Mouse (Mus musculus) CH12.LX (cell line): ENCODE data around the gene Usp5. TPM values are rescaled to one million over a fixed set of nuclear protein-coding genes. Genes with fewer than 3 reads are reported as not detected.

ENCODE experiments used
- DNase-seq: peaks from one replicate; pipeline ENCODE4 v3.0.0-alpha.2; 2013; ENCODE audit errors: extremely low read depth
- H3K27ac ChIP-seq: 2 replicates; pipeline ENCODE4 v1.5.1; 2012; ENCODE audit warnings: low read depth, mild to moderate bottlenecking, control low read depth, moderate library complexity; ENCODE audit not compliant: insufficient read depth
- H3K27me3 ChIP-seq: replicated peaks from 2 replicates; pipeline ENCODE3; 2012; ENCODE audit warnings: inconsistent platforms
- H3K36me3 ChIP-seq, 2 experiments: replicated peaks in 1 of 2; 2 replicates each; pipeline versions ENCODE3 to v1.6.1; 2012; ENCODE audit warnings: inconsistent platforms in 1 of 2, low read length in 1 of 2, mild to moderate bottlenecking in 1 of 2, mixed read lengths in 1 of 2, moderate library complexity in 1 of 2; ENCODE audit not compliant: control insufficient read depth in 1 of 2, insufficient read depth in 1 of 2
- H3K4me1 ChIP-seq, 2 experiments: 2 replicates each; pipeline ENCODE4 v1.6.1; 2012; ENCODE audit warnings: inconsistent platforms in 1 of 2, moderate library complexity in 1 of 2; ENCODE audit not compliant: insufficient read depth in 2 of 2, control insufficient read depth in 1 of 2
- H3K4me2 ChIP-seq: 2 replicates; pipeline ENCODE4 v1.6.1; 2012; ENCODE audit warnings: low read depth, mild to moderate bottlenecking, control low read depth; ENCODE audit not compliant: poor library complexity, insufficient read depth, severe bottlenecking
- H3K4me3 ChIP-seq, 3 experiments: fragments of 150-350 bp in 1 of 3; sonication (generic) in 1 of 3; replicated peaks in 1 of 3; 2 replicates each; pipeline versions ENCODE3 to v1.5.1; 2011 to 2012; ENCODE audit warnings: low read depth in 2 of 3, low read length in 2 of 3, mild to moderate bottlenecking in 2 of 3, moderate library complexity in 2 of 3, control low read depth in 1 of 3, improper control_type of control experiment in 1 of 3, inconsistent platforms in 1 of 3, mixed read lengths in 1 of 3; ENCODE audit not compliant: poor library complexity in 1 of 3
- H3K79me2 ChIP-seq: replicated peaks from 2 replicates; pipeline ENCODE4 v1.6.1; 2012; ENCODE audit warnings: mild to moderate bottlenecking, moderate library complexity; ENCODE audit not compliant: control insufficient read depth, poor library complexity, insufficient read depth, severe bottlenecking; ENCODE audit errors: extremely low read depth
- H3K9ac ChIP-seq: 2 replicates; pipeline ENCODE4 v1.6.1; 2012; ENCODE audit warnings: low read depth, mild to moderate bottlenecking, control low read depth, moderate library complexity; ENCODE audit not compliant: insufficient read depth
- H3K9me3 ChIP-seq: replicated peaks from 2 replicates; pipeline ENCODE3; 2012; ENCODE audit warnings: low read length, inconsistent platforms, mixed read lengths
- BHLHE40 ChIP-seq: IDR thresholded peaks from 2 replicates; pipeline ENCODE4 v1.6.1; 2011; ENCODE audit warnings: mild to moderate bottlenecking, low read depth, low read length, improper control_type of control experiment
- CHD2 ChIP-seq: IDR thresholded peaks from 2 replicates; pipeline ENCODE4 v1.6.1; 2011; ENCODE audit warnings: low read length, improper control_type of control experiment
- E2F4 ChIP-seq: IDR thresholded peaks from 2 replicates; pipeline ENCODE4 v1.6.1; 2011; ENCODE audit warnings: low read depth, low read length, improper control_type of control experiment; ENCODE audit not compliant: insufficient replicate concordance
- ELF1 ChIP-seq: IDR thresholded peaks from 2 replicates; pipeline ENCODE4 v1.6.1; 2014; ENCODE audit warnings: low read depth, mild to moderate bottlenecking, inconsistent platforms, low read length, improper control_type of control experiment
- EP300 ChIP-seq: IDR thresholded peaks from 2 replicates; pipeline ENCODE4 v1.6.1; 2011; ENCODE audit warnings: low read length, improper control_type of control experiment
- GABPA ChIP-seq: IDR thresholded peaks from 2 replicates; pipeline ENCODE4 v1.6.1; 2012; ENCODE audit warnings: low read depth, low read length, improper control_type of control experiment, inconsistent platforms; ENCODE audit not compliant: insufficient replicate concordance
- HCFC1 ChIP-seq: IDR thresholded peaks from 2 replicates; pipeline ENCODE4 v1.6.1; 2012; ENCODE audit warnings: low read depth, mild to moderate bottlenecking, inconsistent platforms, low read length, improper control_type of control experiment
- JUN ChIP-seq: IDR thresholded peaks from 2 replicates; pipeline ENCODE4 v1.6.1; 2011; ENCODE audit warnings: low read depth, mild to moderate bottlenecking, low read length, improper control_type of control experiment, moderate library complexity; ENCODE audit not compliant: insufficient read depth
- MAZ ChIP-seq: IDR thresholded peaks from 2 replicates; pipeline ENCODE4 v1.6.1; 2012; ENCODE audit warnings: low read depth, mild to moderate bottlenecking, inconsistent platforms, low read length, improper control_type of control experiment, moderate library complexity
- MXI1 ChIP-seq: IDR thresholded peaks from 2 replicates; pipeline ENCODE4 v1.6.1; 2011; ENCODE audit warnings: mild to moderate bottlenecking, low read depth, low read length, improper control_type of control experiment
- MYC ChIP-seq: IDR thresholded peaks from 2 replicates; pipeline ENCODE4 v1.6.1; 2011; ENCODE audit warnings: low read depth, mild to moderate bottlenecking, improper control_type of control experiment, low read length
- NELFE ChIP-seq: IDR thresholded peaks from 2 replicates; pipeline ENCODE4 v1.6.1; 2011; ENCODE audit warnings: low read depth, low read length, improper control_type of control experiment
- RCOR1 ChIP-seq: conservative IDR thresholded peaks from 2 replicates; pipeline ENCODE4 v1.6.1; 2012; ENCODE audit warnings: low read depth, mild to moderate bottlenecking, inconsistent platforms, low read length, improper control_type of control experiment
- SIN3A ChIP-seq: IDR thresholded peaks from 2 replicates; pipeline ENCODE4 v1.6.1; 2012; ENCODE audit warnings: low read length, improper control_type of control experiment, inconsistent platforms
- ZC3H11A ChIP-seq: IDR thresholded peaks from 2 replicates; pipeline ENCODE4 v1.6.1; 2012; ENCODE audit warnings: low read depth, mild to moderate bottlenecking, inconsistent platforms, low read length, improper control_type of control experiment
- ZKSCAN1 ChIP-seq: IDR thresholded peaks from 2 replicates; pipeline ENCODE4 v1.6.1; 2012; ENCODE audit warnings: low read depth, inconsistent platforms, low read length, improper control_type of control experiment, borderline replicate concordance
- ZNF384 ChIP-seq: IDR thresholded peaks from 2 replicates; pipeline ENCODE4 v1.6.1; 2012; ENCODE audit warnings: low read depth, low read length, improper control_type of control experiment, inconsistent platforms
- dilution Hi-C: fragments of 300-500 bp; cut with MboI; formaldehyde crosslinking; loops from 2 replicates; pipeline ENCODE4 v1.14.3; 2020; ENCODE audit warnings: low sequenced_read_pairs; ENCODE audit not compliant: extremely low pct_unique_long_range_greater_than_20kb, extremely low pct_ligation_motif_present
- in situ Hi-C: fragments of 300-500 bp; cut with MboI; formaldehyde crosslinking; loops from 3 replicates; pipeline ENCODE4 v1.14.3; 2019; ENCODE audit warnings: low sequenced_read_pairs, low pct_ligation_motif_present, low pct_unique_long_range_greater_than_20kb, mixed read lengths
- polyA plus RNA-seq: library from polyadenylated mRNA; unstranded; fragments of >175 nt; gene quantifications from 2 replicates; pipeline ENCODE4 v1.2.1, GENCODE M21; 2012; ENCODE audit warnings: low read depth; ENCODE audit not compliant: insufficient read length
- total RNA-seq, 2 experiments: library from RNA; depleted of rRNA; stranded (reverse); fragments of 300-350 nt in 1 of 2; fragments of >200 nt in 1 of 2; gene quantifications; 2 replicates each; pipeline ENCODE4 v1.2.3; 2012 to 2014

The Usp5 gene
- total and polyA plus RNA-seq, 3 experiments: 79.8 to 107 (median 103) TPM

- no peaks in the 10 kb centered on the region for H3K27me3 ChIP-seq
- no peak overlapping the region for H3K4me2 ChIP-seq
- H3K79me2 ChIP-seq: no peaks in the 10 kb centered on the region
- dilution Hi-C loops: no loop called here
- peaks cover 0 to 11% of the 10 kb centered on the region in 2 experiments for H3K36me3 ChIP-seq
- in situ Hi-C loops: no loop called here
- no peak overlapping the region for H3K9ac ChIP-seq
- no peaks in the 10 kb centered on the region for H3K9me3 ChIP-seq
- TF ChIP-seq HCFC1: no peak
- no peak for TF ChIP-seq RCOR1
- TF ChIP-seq GABPA: no peak
- no peak for TF ChIP-seq MAZ
- peaks cover 6 to 18% of the 10 kb centered on the region in 2 experiments; a peak in 3 of 4 replicates for H3K4me1 ChIP-seq
- no peak overlapping the region for H3K4me3 ChIP-seq
- no peak for DNase-seq
- H3K27ac ChIP-seq: no peak overlapping the region
These were observed 39.2 kb downstream of the Usp5 start for GRCm38 (mm10) chr6:124790121-124790520.

GRCm38 (mm10) chr6:124789519-124789918 lies 39.8 kb downstream of the Usp5 start:
- H3K4me3 ChIP-seq: no peak overlapping the region

GRCm38 (mm10) chr6:124787722-124788121 lies 41.6 kb downstream of the Usp5 start:
- peak overlapping the region; percentile 40; the same call in 1 of the 2 replicates for H3K4me2 ChIP-seq
- peak overlapping the region in 2 of 3 experiments; percentile 42 to 50 for H3K4me3 ChIP-seq
- H3K9me3 ChIP-seq: no peaks in the 10 kb centered on the region
- dilution Hi-C loops: no loop called here
- no peak for DNase-seq
- TF ChIP-seq RCOR1 (no peak), SIN3A (no peak), E2F4 (no peak), ELF1 (no peak), JUN (no peak), MYC (no peak), CHD2 (no peak), ZC3H11A (no peak), ZNF384 (no peak), GABPA (no peak), NELFE (no peak), ZKSCAN1 (no peak), BHLHE40 (no peak), EP300 (no peak)
- no peak overlapping the region for H3K27ac ChIP-seq
- H3K4me1 ChIP-seq: peaks cover 6 to 21% of the 10 kb centered on the region in 2 experiments; a peak in 3 of 4 replicates
- H3K79me2 ChIP-seq: no peaks in the 10 kb centered on the region
- no peak overlapping the region for H3K9ac ChIP-seq
- in situ Hi-C loops: no loop called here
- H3K36me3 ChIP-seq: peaks cover 0 to 9% of the 10 kb centered on the region in 2 experiments
- no peaks in the 10 kb centered on the region for H3K27me3 ChIP-seq

More at GRCm38 (mm10) chr6:124789519-124789918, 39.8 kb downstream of the Usp5 start:
- Histone ChIP-seq H3K9ac (no peak overlapping the region), H3K79me2 (no peaks in the 10 kb centered on the region), H3K4me2 (no peak overlapping the region), H3K9me3 (no peaks in the 10 kb centered on the region), H3K4me1 (peaks cover 6 to 18% of the 10 kb centered on the region in 2 experiments; a peak in 3 of 4 replicates), H3K27ac (no peak overlapping the region), H3K36me3 (peaks cover 0 to 11% of the 10 kb centered on the region in 2 experiments), H3K27me3 (no peaks in the 10 kb centered on the region)
- TF ChIP-seq MXI1 (peak; percentile 42; the same call in 1 of the 2 replicates), GABPA (no peak)
- dilution Hi-C loops: no loop called here
- no peak for DNase-seq
- in situ Hi-C loops: no loop called here
